Mouse (Mus musculus) bone marrow macrophage, adult 2 months (primary cell): ENCODE measurements around the gene Sptssa.

Source experiments
- CTCF ChIP-seq: IDR thresholded peaks from 2 replicates; pipeline ENCODE4 v1.5.1; 2012; ENCODE audit warnings: low read depth, mild to moderate bottlenecking, low read length, moderate library complexity
- POLR2A ChIP-seq: IDR thresholded peaks from 2 replicates; pipeline ENCODE4 v1.6.1; 2012; ENCODE audit warnings: mild to moderate bottlenecking, low read depth, low read length, borderline replicate concordance

DNA sequence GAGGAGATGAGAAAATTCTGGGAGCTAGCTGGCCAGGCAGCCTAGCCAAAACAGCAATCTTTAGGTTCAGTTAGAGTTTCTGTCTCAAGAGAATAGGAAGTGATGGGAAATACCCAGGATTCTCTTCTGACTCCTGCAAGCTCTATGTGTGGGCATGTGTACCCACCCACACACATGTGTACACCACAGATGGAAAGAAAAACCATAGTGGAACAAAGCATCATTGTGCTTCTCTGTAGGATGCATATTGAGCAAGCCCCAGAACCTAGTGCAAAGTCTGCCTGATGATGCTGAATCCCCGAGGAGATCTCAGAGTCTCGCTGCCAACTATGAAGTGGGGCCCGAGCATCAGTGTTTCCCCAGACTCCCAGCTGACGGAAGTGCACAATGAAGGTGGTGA is 55.9 kb downstream of the Sptssa start:
- TF ChIP-seq CTCF (no peak), POLR2A (no peak)
